Mouse (Mus musculus): ENCODE measurements around the gene Zfp74. TPM values are rescaled to one million over a fixed set of nuclear protein-coding genes. Genes with fewer than 3 reads are reported as not detected.
A peak's percentile ranks its signal among the peaks of the same experiment; 100 is the strongest.
"Not testable (repeated sequence)": the region's sequence is repeated elsewhere in the genome, so short reads cannot be mapped to it uniquely, and the experiment has no call there.

The Zfp74 gene
- total and polyA plus RNA-seq, 2 experiments from 2014 or later, result 7.9 to 14.6 TPM

- TF ChIP-seq CTCF (IDR thresholded peaks at IDR 0.05; ENCODE audit: low read depth), result no peak
- Histone ChIP-seq H3K9me3 (ENCODE audit: low read length) (no peaks in the 10 kb centered on the region), H3K4me3 (ENCODE audit: low read length) (no peak overlapping the region), H3K4me1 (ENCODE audit: insufficient read depth, low read length) (peaks cover 5% of the 10 kb centered on the region; the same call in 1 of the 2 replicates), H3K27me3 (ENCODE audit: insufficient read depth, low read length) (no peaks in the 10 kb centered on the region), H3K27ac (no peak overlapping the region), H3K36me3 (ENCODE audit: insufficient read depth, low read length) (0 out of 2 replicates have a peak, but pooled peaks cover 2% of the 10 kb centered on the region), H3K4me2 (ENCODE audit: low read depth, low read length) (no peak overlapping the region), H3K9ac (replicated peaks; ENCODE audit: low read length) (no peak overlapping the region)
- WGBS, result 84% methylated on average over 1 of the region's 1 CpGs
- no peak for DNase-seq (ENCODE audit: low spot score)
- ATAC-seq, result no peak
Observed at GRCm38 (mm10) chr7:29980761-29981160, 26.9 kb upstream of the Zfp74 start.

GRCm38 (mm10) chr7:29970686-29971085 lies 16.8 kb upstream of the Zfp74 start:
- H3K4me1 ChIP-seq (ENCODE audit: insufficient read depth, low read length), result no peaks in the 10 kb centered on the region
- no peak overlapping the region for H3K4me2 ChIP-seq (ENCODE audit: low read depth, low read length)
- no peak overlapping the region for H3K27ac ChIP-seq
- H3K9ac ChIP-seq (replicated peaks; ENCODE audit: low read length), result no peak overlapping the region
- no peaks in the 10 kb centered on the region for H3K36me3 ChIP-seq (ENCODE audit: insufficient read depth, low read length)
- 88% methylated on average over 9 of the region's 9 CpGs for WGBS
- no peak overlapping the region for H3K4me3 ChIP-seq (ENCODE audit: low read length)
- no peak for TF ChIP-seq CTCF (IDR thresholded peaks at IDR 0.05; ENCODE audit: low read depth)
- no peaks in the 10 kb centered on the region for H3K27me3 ChIP-seq (ENCODE audit: insufficient read depth, low read length)
- DNase-seq (ENCODE audit: low spot score) (no peak), ATAC-seq (no peak)
- no peaks in the 10 kb centered on the region for H3K9me3 ChIP-seq (ENCODE audit: low read length)

- not testable (repeated sequence) for DNase-seq (ENCODE audit: low spot score); H3K4me1 ChIP-seq (ENCODE audit: insufficient read depth, low read length); H3K9ac ChIP-seq (replicated peaks; ENCODE audit: low read length); ATAC-seq; H3K4me2 ChIP-seq (ENCODE audit: low read depth, low read length); H3K9me3 ChIP-seq (ENCODE audit: low read length); H3K4me3 ChIP-seq (ENCODE audit: low read length); H3K27ac ChIP-seq; H3K36me3 ChIP-seq (ENCODE audit: insufficient read depth, low read length); H3K27me3 ChIP-seq (ENCODE audit: insufficient read depth, low read length)
- 53% methylated on average over 33 of the region's 39 CpGs for WGBS
Observed at GRCm38 (mm10) chr7:29965115-29965810, 11.4 kb upstream of the Zfp74 start.

DNA sequence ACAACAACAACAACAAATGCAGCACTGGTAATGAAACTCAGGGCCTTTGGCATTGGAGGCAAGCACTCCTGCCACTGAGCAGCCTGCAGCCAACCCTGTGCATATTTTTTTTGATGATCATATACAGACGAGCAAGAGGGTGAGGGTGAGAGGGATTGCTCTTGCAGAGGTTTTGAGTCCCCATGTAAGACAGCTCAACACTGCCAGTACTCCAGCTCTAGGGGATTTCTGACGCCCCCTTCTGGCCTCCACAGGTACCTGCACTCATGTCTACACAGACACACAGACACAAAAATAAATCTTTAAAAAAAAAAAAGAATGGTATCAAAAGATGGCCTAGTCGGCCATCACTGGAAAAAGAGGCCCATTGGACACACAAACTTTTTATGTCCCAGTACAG lies 5.1 kb upstream of the Zfp74 start:
- H3K4me2 ChIP-seq (ENCODE audit: low read depth, low read length), result no peak overlapping the region
- no peaks in the 10 kb centered on the region for H3K9me3 ChIP-seq (ENCODE audit: low read length)
- no peak overlapping the region for H3K4me3 ChIP-seq (ENCODE audit: low read length)
- H3K9ac ChIP-seq (replicated peaks; ENCODE audit: low read length), result no peak overlapping the region
- no peak overlapping the region for H3K27ac ChIP-seq
- H3K36me3 ChIP-seq (ENCODE audit: insufficient read depth, low read length), result no peaks in the 10 kb centered on the region
- WGBS, result 58% methylated on average over 3 of the region's 3 CpGs
- DNase-seq (ENCODE audit: low spot score) (no peak), ATAC-seq (no peak)
- TF ChIP-seq CTCF (IDR thresholded peaks at IDR 0.05; ENCODE audit: low read depth), result no peak
- H3K27me3 ChIP-seq (ENCODE audit: insufficient read depth, low read length), result no peaks in the 10 kb centered on the region
- no peaks in the 10 kb centered on the region for H3K4me1 ChIP-seq (ENCODE audit: insufficient read depth, low read length)

GRCm38 (mm10) chr7:29958125-29958724 lies 4.3 kb upstream of the Zfp74 start:
- H3K9ac ChIP-seq (replicated peaks; ENCODE audit: low read length), result no peak overlapping the region
- no peak overlapping the region for H3K4me2 ChIP-seq (ENCODE audit: low read depth, low read length)
- no peaks in the 10 kb centered on the region for H3K27me3 ChIP-seq (ENCODE audit: insufficient read depth, low read length)
- WGBS, result 88% methylated on average over 11 of the region's 11 CpGs
- H3K4me1 ChIP-seq (ENCODE audit: insufficient read depth, low read length), result no peaks in the 10 kb centered on the region
- DNase-seq (ENCODE audit: low spot score), result no peak
- no peak overlapping the region for H3K27ac ChIP-seq
- H3K9me3 ChIP-seq (ENCODE audit: low read length), result no peaks in the 10 kb centered on the region
- H3K4me3 ChIP-seq (ENCODE audit: low read length), result no peak overlapping the region
- TF ChIP-seq CTCF (IDR thresholded peaks at IDR 0.05; ENCODE audit: low read depth), result no peak
- H3K36me3 ChIP-seq (ENCODE audit: insufficient read depth, low read length), result no peaks in the 10 kb centered on the region
- no peak for ATAC-seq

DNA sequence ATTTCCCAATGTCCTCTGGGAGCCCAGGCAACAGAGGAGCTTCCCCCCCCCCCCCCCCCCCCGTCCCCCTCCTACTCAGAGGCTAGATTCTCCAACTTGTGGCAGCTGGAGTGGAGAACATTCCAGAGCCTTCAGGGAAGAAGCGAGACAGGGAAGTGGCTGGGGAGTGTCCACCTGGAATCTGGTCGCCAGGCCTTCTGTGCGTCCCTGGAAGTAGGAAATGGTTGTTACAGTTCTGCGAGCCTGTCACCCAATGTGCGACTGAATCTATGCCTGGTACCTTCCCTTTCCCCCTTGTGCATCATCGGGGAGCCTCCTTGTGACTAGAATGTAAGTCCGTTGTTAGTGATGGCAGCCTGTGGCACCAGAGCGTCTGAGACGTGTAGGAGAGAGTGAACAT lies 2.4 kb upstream of the Zfp74 start:
- TF ChIP-seq CTCF (IDR thresholded peaks at IDR 0.05; ENCODE audit: low read depth), result no peak
- Histone ChIP-seq H3K4me2 (ENCODE audit: low read depth, low read length) (no peak overlapping the region), H3K36me3 (ENCODE audit: insufficient read depth, low read length) (no peaks in the 10 kb centered on the region), H3K4me3 (ENCODE audit: low read length) (no peak overlapping the region), H3K27me3 (ENCODE audit: insufficient read depth, low read length) (no peaks in the 10 kb centered on the region), H3K9ac (replicated peaks; ENCODE audit: low read length) (no peak overlapping the region), H3K4me1 (ENCODE audit: insufficient read depth, low read length) (no peaks in the 10 kb centered on the region), H3K9me3 (ENCODE audit: low read length) (no peaks in the 10 kb centered on the region), H3K27ac (no peak overlapping the region)
- WGBS, result 59% methylated on average over 9 of the region's 10 CpGs
- no peak for ATAC-seq
- DNase-seq (ENCODE audit: low spot score), result no peak

DNA sequence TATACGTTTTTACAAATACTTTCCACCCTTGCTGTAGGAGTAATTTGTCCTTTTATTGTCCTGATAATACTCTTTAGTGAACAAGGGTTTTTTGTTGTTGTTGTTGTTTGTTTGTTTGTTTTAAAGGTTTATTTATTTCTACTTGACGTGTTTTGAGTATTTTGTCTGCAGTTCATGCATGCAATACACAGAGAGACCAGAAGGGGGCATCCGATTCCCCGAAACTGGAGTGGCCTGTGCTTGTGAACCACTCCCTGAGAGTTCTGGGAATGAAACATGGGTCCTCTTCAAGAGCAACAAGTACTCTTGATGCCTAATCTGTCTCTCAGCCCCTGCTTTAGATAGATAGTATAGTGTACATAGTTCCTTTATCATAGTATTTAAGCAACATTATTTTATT lies 842 bp upstream of the Zfp74 start:
- Histone ChIP-seq H3K4me3 (ENCODE audit: low read length) (peak overlapping the region; percentile 80; the same call in 1 of the 2 replicates), H3K27me3 (ENCODE audit: insufficient read depth, low read length) (no peaks in the 10 kb centered on the region), H3K27ac (no peak overlapping the region), H3K9ac (replicated peaks; ENCODE audit: low read length) (no peak overlapping the region; the same call in 1 of the 2 replicates), H3K4me2 (ENCODE audit: low read depth, low read length) (peak overlapping the region; percentile 73), H3K36me3 (ENCODE audit: insufficient read depth, low read length) (peaks cover 8% of the 10 kb centered on the region; the same call in 1 of the 2 replicates), H3K4me1 (ENCODE audit: insufficient read depth, low read length) (no peaks in the 10 kb centered on the region), H3K9me3 (ENCODE audit: low read length) (no peaks in the 10 kb centered on the region)
- ATAC-seq, result no peak
- peak; percentile 71 for TF ChIP-seq CTCF (IDR thresholded peaks at IDR 0.05; ENCODE audit: low read depth)
- WGBS, result 15% methylated on average over 4 of the region's 4 CpGs
- peak; percentile 54 for DNase-seq (ENCODE audit: low spot score)
